Mouse (Mus musculus) liver, embryonic 11.5 days (tissue): ENCODE measurements around the gene Nthl1. TPM values are rescaled to one million over a fixed set of nuclear protein-coding genes. Genes with fewer than 3 reads are reported as not detected.

Experiments used
- ATAC-seq: fragments of 200-750 bp; cut with Nextera tagmentation; replicated peaks from 2 replicates; pipeline ENCODE4 v1.8.0; 2017; ENCODE audit warnings: moderate number of reproducible peaks, mild to moderate bottlenecking, moderate TSS enrichment, moderate library complexity; ENCODE audit not compliant: low FRiP score
- DNase-seq: peaks from one replicate; pipeline ENCODE4 v3.0.0-alpha.2; 2017; ENCODE audit warnings: low spot score
- H3K27ac ChIP-seq: fragments of 300-500 bp; sonication (generic); 2 replicates; pipeline ENCODE4 v1.5.1; 2014; ENCODE audit warnings: mild to moderate bottlenecking, low read depth, low read length, control low read depth
- H3K27me3 ChIP-seq: fragments of 300-500 bp; sonication (generic); replicated peaks from 2 replicates; pipeline ENCODE4 v1.6.1; 2014; ENCODE audit warnings: low read length, mixed read lengths; ENCODE audit not compliant: control insufficient read depth, insufficient read depth
- H3K36me3 ChIP-seq: fragments of 300-500 bp; sonication (generic); 2 replicates; pipeline ENCODE4 v1.6.1; 2014; ENCODE audit warnings: mild to moderate bottlenecking, low read length, moderate library complexity, mixed read lengths; ENCODE audit not compliant: control insufficient read depth, insufficient read depth
- H3K4me1 ChIP-seq: fragments of 300-500 bp; sonication (generic); replicated peaks from 2 replicates; pipeline ENCODE4 v1.6.1; 2014; ENCODE audit warnings: low read length, mixed read lengths; ENCODE audit not compliant: control insufficient read depth, insufficient read depth
- H3K4me2 ChIP-seq: fragments of 300-500 bp; sonication (generic); 2 replicates; pipeline ENCODE4 v1.6.1; 2014; ENCODE audit warnings: mild to moderate bottlenecking, control low read depth, moderate library complexity
- H3K4me3 ChIP-seq: fragments of 300-500 bp; sonication (generic); 2 replicates; pipeline ENCODE4 v1.5.1; 2014; ENCODE audit warnings: low read depth, low read length, control low read depth
- H3K9ac ChIP-seq: fragments of 300-500 bp; sonication (generic); 2 replicates; pipeline ENCODE4 v1.6.1; 2014; ENCODE audit warnings: low read depth, low read length, control low read depth
- H3K9me3 ChIP-seq: fragments of 300-500 bp; sonication (generic); 2 replicates; pipeline ENCODE4 v1.6.1; 2016; ENCODE audit warnings: low read length, inconsistent platforms, mixed read lengths; ENCODE audit not compliant: control insufficient read depth
- WGBS: fragments of 180-500 bp; shearing (Covaris S2); extraction: QIAGEN DNeasy Blood & Tissue Kit; methylation state at CpG from one replicate; pipeline ENCODE4 v1.1.7; 2014; 5-methylcytosine and 5-hydroxymethylcytosine counted together
- polyA plus RNA-seq: library from polyadenylated mRNA; unstranded; fragments of >200 nt; fragmentation: Nextera tagmentation; extraction: Ambion mirVana; gene quantifications from 2 replicates; pipeline ENCODE4 v1.2.1, GENCODE M21; 2014

Nthl1 gene
- polyA plus RNA-seq, 1 experiment from 2014 or later, result 21.0 TPM

DNA sequence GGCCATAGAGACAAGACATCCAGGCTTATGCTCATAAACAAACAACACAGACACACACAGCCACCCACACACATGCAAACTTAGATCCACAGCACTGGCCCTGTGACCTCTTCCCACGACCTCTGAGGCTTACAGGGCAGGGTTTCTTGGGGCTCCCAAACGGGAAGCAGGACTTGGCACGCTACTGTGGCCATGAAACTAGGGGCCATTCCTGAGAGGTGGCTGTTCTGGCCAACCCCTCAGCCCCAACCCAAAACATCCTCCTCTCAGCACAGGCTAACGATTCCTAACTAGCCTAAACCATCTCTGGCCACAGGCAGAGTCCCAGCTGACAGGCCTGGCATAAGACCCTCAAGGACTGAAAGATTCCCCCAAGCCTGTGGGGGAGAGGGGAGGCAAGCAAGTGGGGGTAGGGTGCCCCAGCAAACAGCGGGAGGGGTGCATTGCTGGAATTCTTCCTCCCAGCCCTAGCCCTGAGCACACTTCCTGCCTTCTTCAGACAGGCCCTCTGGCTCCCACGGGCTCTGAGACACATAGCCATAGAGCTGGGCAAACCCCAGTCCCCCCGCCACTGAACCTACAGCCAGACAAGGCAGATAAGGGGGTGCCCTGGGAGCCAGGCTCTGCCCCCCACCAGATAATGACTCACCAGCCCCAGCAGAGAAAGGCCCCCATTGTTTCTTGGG lies 11.7 kb downstream of the Nthl1 start:
- peaks cover 29% of the 10 kb centered on the region for H3K4me1 ChIP-seq
- peaks cover 2% of the 10 kb centered on the region; the same call in 1 of the 2 replicates for H3K36me3 ChIP-seq
- peak overlapping the region; percentile 58; the same call in 1 of the 2 replicates for H3K27ac ChIP-seq
- peaks cover 5% of the 10 kb centered on the region; the same call in 1 of the 2 replicates for H3K27me3 ChIP-seq
- H3K9ac ChIP-seq, result peak overlapping the region; percentile 40; the same call in 1 of the 2 replicates
- no peaks in the 10 kb centered on the region for H3K9me3 ChIP-seq
- WGBS, result 41% methylated on average over 7 of the region's 7 CpGs
- H3K4me2 ChIP-seq, result peak overlapping the region; percentile 6
- no peak overlapping the region for H3K4me3 ChIP-seq
- ATAC-seq, result no peak
- no peak for DNase-seq

DNA sequence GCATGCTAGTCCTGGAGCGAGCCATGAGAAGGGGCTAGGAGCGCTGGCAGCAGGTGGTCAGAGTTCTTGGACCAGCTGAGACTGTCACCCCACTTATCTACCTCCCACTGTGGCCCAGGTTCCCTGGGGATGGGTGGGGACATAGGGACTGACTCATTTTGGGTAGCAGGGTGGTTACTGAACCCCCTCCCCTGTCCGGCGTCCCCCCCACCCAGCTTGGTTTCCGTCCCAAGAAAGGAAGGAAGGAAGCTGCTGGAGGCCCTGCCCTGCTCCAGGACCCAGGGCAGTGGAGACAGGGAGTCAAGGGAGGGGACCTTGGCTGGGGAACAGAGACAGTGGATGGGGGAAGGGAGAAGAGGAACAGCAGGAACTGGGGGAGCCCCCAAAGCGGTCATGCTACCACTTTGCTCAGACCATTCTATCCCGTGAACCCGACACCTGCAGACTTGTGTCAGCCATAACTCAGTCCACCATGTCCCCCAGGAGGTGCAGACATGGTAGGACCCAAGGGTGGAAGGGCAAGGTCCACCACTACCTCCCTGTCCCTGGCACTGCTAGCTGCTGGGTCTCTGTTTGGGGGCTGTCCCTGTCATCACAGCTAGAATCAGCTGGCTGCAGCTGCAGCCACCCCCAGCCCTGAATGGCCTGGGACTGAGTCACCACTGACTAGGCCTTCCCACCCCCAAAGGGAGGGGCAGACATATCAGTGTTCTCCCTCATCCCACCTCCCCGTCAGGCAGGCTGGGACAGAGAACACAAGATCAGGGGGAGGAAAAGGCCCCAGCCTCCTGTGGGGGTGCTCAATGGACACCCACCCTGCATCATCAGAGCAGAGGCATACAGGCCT lies 12.6 kb downstream of the Nthl1 start:
- peaks cover 14% of the 10 kb centered on the region for H3K27me3 ChIP-seq
- H3K9me3 ChIP-seq, result no peaks in the 10 kb centered on the region
- DNase-seq, result no peak
- H3K9ac ChIP-seq, result no peak overlapping the region; the same call in 1 of the 2 replicates
- peak overlapping the region; percentile 58 for H3K27ac ChIP-seq
- ATAC-seq, result peak; percentile 47; the same call in 1 of the 2 replicates
- 0 out of 2 replicates have a peak overlapping the region, but pooled peaks have one; percentile 5 for H3K4me3 ChIP-seq
- peaks cover 2% of the 10 kb centered on the region; the same call in 1 of the 2 replicates for H3K36me3 ChIP-seq
- WGBS, result 52% methylated on average over 8 of the region's 9 CpGs
- H3K4me1 ChIP-seq, result peaks cover 35% of the 10 kb centered on the region
- H3K4me2 ChIP-seq, result peak overlapping the region; percentile 16

DNA sequence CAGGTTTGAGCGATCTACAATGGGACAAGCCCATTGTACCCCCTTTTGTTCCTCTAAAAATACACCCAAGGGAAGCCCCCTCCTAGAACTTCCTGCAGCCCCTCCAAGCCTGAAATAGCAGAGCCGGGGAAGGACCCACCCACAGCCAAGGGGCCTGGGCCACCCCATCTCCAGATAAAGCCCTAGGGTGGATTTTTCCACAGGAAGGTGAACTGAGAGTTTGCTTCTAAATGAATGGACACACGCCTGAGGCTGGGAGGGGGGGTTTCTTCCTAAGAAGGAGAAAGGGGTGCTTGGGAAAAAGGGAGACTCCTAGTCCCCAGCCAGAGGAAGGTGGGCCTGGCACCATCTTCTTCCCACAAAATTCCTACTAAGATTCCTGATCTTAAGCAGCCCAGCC lies 13.4 kb downstream of the Nthl1 start:
- H3K9me3 ChIP-seq, result no peaks in the 10 kb centered on the region
- no peak overlapping the region for H3K9ac ChIP-seq
- DNase-seq, result no peak
- WGBS, result 47% methylated on average over 3 of the region's 3 CpGs
- H3K36me3 ChIP-seq, result peaks cover 1% of the 10 kb centered on the region; the same call in 1 of the 2 replicates
- no peak overlapping the region for H3K27ac ChIP-seq
- no peak overlapping the region for H3K4me3 ChIP-seq
- H3K4me1 ChIP-seq, result peaks cover 40% of the 10 kb centered on the region
- H3K27me3 ChIP-seq, result peaks cover 21% of the 10 kb centered on the region
- no peak for ATAC-seq
- no peak overlapping the region for H3K4me2 ChIP-seq

DNA sequence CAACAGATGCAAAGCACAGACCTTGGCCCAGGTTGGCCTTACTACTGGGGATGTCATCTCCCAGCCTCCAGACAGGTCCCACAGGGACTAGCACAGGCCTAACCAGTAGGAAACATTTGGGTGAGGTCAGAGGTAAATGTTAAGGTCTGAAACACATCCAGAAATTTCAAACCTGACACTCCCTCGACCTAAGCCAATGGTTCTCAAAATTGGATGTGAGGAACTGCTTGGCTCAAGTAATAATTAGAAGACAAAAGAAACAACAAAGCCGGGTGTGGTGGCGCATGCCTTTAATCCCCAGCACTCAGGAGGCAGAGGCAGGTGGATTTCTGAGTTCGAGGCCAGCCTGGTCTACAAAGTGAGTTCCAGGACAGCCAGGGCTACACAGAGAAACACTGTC lies 13.9 kb downstream of the Nthl1 start:
- H3K9ac ChIP-seq, result no peak overlapping the region
- WGBS, result 77% methylated on average over 4 of the region's 4 CpGs
- DNase-seq (no peak), ATAC-seq (no peak)
- no peak overlapping the region for H3K4me2 ChIP-seq
- H3K4me3 ChIP-seq, result no peak overlapping the region
- peaks cover 40% of the 10 kb centered on the region for H3K4me1 ChIP-seq
- no peaks in the 10 kb centered on the region for H3K9me3 ChIP-seq
- H3K36me3 ChIP-seq, result no peaks in the 10 kb centered on the region
- peaks cover 25% of the 10 kb centered on the region for H3K27me3 ChIP-seq
- no peak overlapping the region for H3K27ac ChIP-seq

DNA sequence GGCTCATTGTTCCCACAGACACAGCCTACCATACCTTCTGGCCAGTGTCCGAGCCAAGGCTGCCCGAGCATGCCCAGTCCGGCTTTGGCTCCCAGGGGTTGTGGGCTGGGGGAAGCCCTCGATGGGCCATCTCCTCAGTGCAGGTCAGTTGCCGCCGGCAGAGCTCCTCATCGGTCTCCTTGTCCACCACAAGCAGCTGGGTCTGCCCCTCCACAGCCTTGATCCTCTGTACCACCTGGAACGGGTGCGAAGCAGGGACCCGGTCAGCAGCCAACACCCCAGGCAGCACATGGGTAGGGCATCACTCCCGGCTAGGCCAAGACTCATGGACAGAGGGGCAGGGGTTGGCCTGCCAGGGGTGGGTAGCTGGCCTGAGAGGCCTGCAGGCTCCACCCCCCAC lies 15.0 kb downstream of the Nthl1 start:
- Histone ChIP-seq H3K9me3 (no peaks in the 10 kb centered on the region), H3K4me2 (no peak overlapping the region), H3K27me3 (peaks cover 29% of the 10 kb centered on the region), H3K9ac (no peak overlapping the region), H3K27ac (peak overlapping the region; percentile 38; the same call in 1 of the 2 replicates), H3K36me3 (no peaks in the 10 kb centered on the region), H3K4me1 (peaks cover 40% of the 10 kb centered on the region), H3K4me3 (no peak overlapping the region)
- DNase-seq (no peak), ATAC-seq (no peak)
- 79% methylated on average over 11 of the region's 11 CpGs for WGBS

DNA sequence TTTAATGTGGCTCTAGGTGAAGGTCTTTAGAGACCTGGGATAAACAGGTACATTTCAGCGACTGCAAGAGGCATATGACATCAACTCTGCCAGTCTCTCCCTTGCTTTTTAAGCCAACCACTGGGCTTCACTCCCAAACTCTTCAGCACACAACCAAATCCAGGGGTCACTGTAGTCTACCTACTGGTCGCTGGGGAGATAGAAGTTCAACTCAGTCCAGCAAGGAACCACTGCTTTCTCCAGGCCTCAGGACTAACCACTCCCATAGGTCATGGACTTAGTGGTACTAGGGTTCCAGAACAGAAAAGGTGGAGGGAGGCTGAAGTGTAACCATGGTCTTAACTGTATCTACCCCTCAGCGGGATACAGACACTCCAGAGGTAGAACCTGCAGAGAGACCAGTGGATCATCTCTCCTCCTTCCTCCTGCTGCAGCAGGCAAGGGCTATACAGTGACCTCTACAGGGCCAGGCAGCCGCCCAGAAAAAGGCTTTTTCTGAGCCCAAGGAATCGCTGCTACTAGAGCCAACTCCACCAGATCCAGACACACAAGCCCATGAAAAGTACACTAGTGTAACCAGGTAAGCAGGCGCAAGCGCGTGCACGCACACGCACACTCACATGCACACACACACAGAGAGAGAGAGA lies 16.4 kb downstream of the Nthl1 start:
- peaks cover 29% of the 10 kb centered on the region for H3K27me3 ChIP-seq
- ATAC-seq (no peak), DNase-seq (no peak)
- no peaks in the 10 kb centered on the region for H3K36me3 ChIP-seq
- H3K4me2 ChIP-seq, result peak overlapping the region; percentile 97
- WGBS, result 69% methylated on average over 10 of the region's 10 CpGs
- peak overlapping the region; percentile 71 for H3K4me3 ChIP-seq
- no peak overlapping the region for H3K9ac ChIP-seq
- H3K9me3 ChIP-seq, result no peaks in the 10 kb centered on the region
- no peak overlapping the region for H3K27ac ChIP-seq
- H3K4me1 ChIP-seq, result peaks cover 37% of the 10 kb centered on the region

DNA sequence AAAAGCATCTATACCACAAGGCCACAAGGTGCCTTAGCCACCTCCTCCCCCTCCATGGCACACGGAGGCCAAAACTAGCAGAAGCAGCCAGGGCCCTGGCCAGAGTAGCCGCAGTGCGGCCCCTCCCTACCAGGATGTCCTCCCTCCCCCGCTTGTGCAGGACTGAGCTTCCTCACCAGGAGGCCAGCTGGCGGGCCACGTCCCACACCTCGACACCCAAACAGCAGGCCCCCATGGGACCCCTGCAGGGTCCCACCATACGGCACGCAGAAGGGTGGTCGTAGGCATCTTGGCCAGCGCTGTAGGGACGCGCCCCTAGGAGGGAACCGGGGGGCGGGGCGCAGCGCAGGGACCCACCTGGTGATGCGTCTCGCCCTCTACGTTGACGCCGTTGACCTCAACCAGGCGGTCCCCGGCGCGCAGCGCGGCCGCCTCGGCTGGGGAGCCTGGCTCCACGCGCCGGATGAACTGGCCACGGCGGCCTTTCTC lies 17.1 kb downstream of the Nthl1 start:
- Histone ChIP-seq H3K9ac (peak overlapping the region; percentile 77), H3K4me3 (peak overlapping the region; percentile 71), H3K27ac (no peak overlapping the region), H3K36me3 (no peaks in the 10 kb centered on the region), H3K4me2 (peak overlapping the region; percentile 97), H3K9me3 (no peaks in the 10 kb centered on the region), H3K27me3 (peaks cover 29% of the 10 kb centered on the region), H3K4me1 (peaks cover 29% of the 10 kb centered on the region)
- ATAC-seq, result peak; percentile 52; the same call in 1 of the 2 replicates
- DNase-seq, result no peak
- WGBS, result under 1% methylated on average over 35 of the region's 35 CpGs

DNA sequence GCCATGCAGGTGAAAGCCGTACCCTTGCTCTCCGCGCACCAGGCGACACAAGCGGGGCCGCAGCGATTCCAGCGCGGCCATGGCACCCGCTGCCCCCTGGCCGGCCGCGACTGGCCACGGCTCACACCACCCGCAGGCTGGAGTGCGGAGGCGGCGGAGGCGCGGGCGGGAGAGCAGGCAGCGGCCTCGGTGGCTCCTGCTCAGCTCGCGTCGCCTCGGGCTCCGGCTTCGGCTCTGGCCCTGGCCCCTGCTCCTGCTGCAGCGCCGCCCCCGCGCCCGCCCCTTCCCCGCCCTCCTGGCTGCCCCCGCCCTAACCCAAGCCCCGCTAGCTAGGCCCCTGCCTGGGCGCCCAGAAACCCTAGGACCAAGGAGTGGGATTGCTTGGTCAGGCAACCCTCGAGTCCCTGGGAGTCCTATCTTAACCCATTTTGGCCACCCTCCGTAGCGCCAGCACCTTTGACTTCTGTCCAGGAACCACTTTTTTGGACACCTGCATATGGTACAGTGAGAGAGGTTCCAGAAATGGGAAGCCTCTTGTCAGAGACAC lies 17.7 kb downstream of the Nthl1 start, which contains the start of gene Slc9a3r2:
Gene Slc9a3r2 (minus strand): TSS at position 258 of the 547 bp plus-strand sequence.
- peak within 1 kb of the TSS; percentile 77 for H3K9ac ChIP-seq
- H3K36me3 ChIP-seq, result no peaks in the 10 kb centered on the region
- H3K27ac ChIP-seq, result no peak within 1 kb of the TSS
- peak within 1 kb of the TSS; percentile 97 for H3K4me2 ChIP-seq
- no peak for DNase-seq
- WGBS, result under 1% methylated on average over 26 of the region's 41 CpGs
- peaks cover 29% of the 10 kb centered on the region for H3K27me3 ChIP-seq
- peak; percentile 72 for ATAC-seq
- peaks cover 25% of the 10 kb centered on the region for H3K4me1 ChIP-seq
- peak within 1 kb of the TSS; percentile 71 for H3K4me3 ChIP-seq
- no peaks in the 10 kb centered on the region for H3K9me3 ChIP-seq
